Mouse (Mus musculus): ENCODE data around the gene Ift57. TPM values are rescaled to one million over a fixed set of nuclear protein-coding genes. Genes with fewer than 3 reads are reported as not detected.

The Ift57 gene
- total and polyA plus RNA-seq, 3 experiments = 17.4 to 52.3 (median 30.8) TPM

DNA sequence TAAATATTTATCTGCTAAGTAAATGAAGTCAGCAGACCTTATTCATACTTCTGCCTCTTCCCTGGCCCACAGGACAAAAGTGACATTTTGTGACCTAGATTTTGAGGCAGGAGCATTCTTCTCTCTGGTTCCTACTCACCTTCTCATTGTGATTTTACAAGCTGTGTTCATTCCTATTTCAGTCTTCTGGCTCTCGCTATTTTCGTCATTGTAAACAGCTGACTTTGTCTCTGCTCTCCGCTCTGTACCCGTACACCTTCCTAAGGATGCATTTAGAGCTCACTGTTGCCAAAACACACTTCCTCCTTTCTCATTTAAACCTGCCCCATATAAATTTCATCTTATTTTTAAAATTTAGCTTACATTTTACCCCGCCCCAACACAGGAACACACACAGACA, 26.4 kb downstream of the Ift57 start:
- TF ChIP-seq GATA1 (IDR thresholded peaks at IDR 0.05; ENCODE audit: borderline replicate concordance, low read length) = no peak
- no peak for TF ChIP-seq TAL1 (conservative IDR thresholded peaks at IDR 0.05; ENCODE audit: low read depth, low read length)
- TF ChIP-seq POLR2AphosphoS5 (IDR thresholded peaks at IDR 0.05; ENCODE audit: insufficient replicate concordance, low read depth, low read length) = no peak
- no peak for TF ChIP-seq GATA2 (IDR thresholded peaks at IDR 0.05; ENCODE audit: borderline replicate concordance, low read depth, low read length)
- TF ChIP-seq CTCF (IDR thresholded peaks at IDR 0.05; ENCODE audit: low read depth, low read length) = no peak
- DNase-seq (ENCODE audit: low spot score) = no peak
- H3K27me3 ChIP-seq (ENCODE audit: insufficient read depth, low read length) = no peaks in the 10 kb centered on the region
- no peaks in the 10 kb centered on the region for H3K9me3 ChIP-seq (replicated peaks)
- peaks cover 41% of the 10 kb centered on the region for H3K36me3 ChIP-seq (replicated peaks)
- H3K4me1 ChIP-seq (ENCODE audit: insufficient read depth, low read depth, low read length) = peaks cover 14% of the 10 kb centered on the region
- no peak for ATAC-seq (ENCODE audit: extremely low read depth, insufficient number of reproducible peaks, low FRiP score, poor library complexity, severe bottlenecking)
- H3K4me3 ChIP-seq (ENCODE audit: low read depth, low read length) = no peak overlapping the region

DNA sequence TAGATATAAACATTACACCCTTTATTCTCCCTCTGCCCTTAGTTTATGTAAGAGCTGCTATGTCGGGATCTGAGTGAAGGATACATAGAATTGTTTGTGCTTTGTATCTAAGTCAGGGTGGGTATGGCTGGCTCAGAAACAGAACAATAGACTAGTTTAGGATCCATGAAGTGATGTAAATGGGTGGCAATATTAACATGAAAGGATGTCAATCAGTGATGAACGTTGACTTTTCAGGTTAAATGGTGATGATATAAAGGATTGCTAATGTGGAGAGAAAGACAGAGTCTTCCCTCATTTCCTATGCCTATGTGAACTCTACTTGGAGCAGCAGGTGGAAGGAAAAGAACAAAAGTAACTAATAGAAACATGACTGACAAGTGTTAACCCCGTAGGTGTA, 27.2 kb downstream of the Ift57 start:
- peaks cover 36% of the 10 kb centered on the region for H3K36me3 ChIP-seq (replicated peaks)

DNA sequence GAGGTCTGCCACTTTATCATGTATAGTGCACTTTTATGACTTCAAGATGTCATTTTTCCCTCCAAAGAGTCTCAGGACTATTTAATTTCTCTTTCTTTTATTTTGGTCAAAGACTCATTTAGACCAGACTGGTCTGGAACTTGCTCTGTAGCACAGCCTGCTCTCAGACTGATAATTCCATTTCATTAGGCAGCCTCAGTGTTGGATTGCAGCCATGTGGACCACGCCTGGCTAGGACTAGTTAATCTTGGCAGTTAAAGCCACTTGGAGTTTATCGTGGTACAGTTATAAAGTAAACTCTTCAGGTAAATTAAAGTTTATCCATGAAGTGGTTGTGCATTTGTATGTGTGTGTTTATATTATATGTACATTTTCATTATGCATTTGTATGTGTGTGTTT, 27.7 kb downstream of the Ift57 start:
- H3K4me1 ChIP-seq (ENCODE audit: insufficient read depth, low read depth, low read length) = peaks cover 14% of the 10 kb centered on the region
- DNase-seq (ENCODE audit: low spot score) (no peak), ATAC-seq (ENCODE audit: extremely low read depth, insufficient number of reproducible peaks, low FRiP score, poor library complexity, severe bottlenecking) (no peak)
- no peak overlapping the region for H3K4me3 ChIP-seq (ENCODE audit: low read depth, low read length)
- H3K36me3 ChIP-seq (replicated peaks) = peaks cover 33% of the 10 kb centered on the region
- no peaks in the 10 kb centered on the region for H3K9me3 ChIP-seq (replicated peaks)
- no peaks in the 10 kb centered on the region for H3K27me3 ChIP-seq (ENCODE audit: insufficient read depth, low read length)
- no peak for TF ChIP-seq GATA1 (IDR thresholded peaks at IDR 0.05; ENCODE audit: borderline replicate concordance, low read length)
- no peak for TF ChIP-seq GATA2 (IDR thresholded peaks at IDR 0.05; ENCODE audit: borderline replicate concordance, low read depth, low read length)
- no peak for TF ChIP-seq CTCF (IDR thresholded peaks at IDR 0.05; ENCODE audit: low read depth, low read length)
- no peak for TF ChIP-seq POLR2AphosphoS5 (IDR thresholded peaks at IDR 0.05; ENCODE audit: insufficient replicate concordance, low read depth, low read length)
- no peak for TF ChIP-seq TAL1 (conservative IDR thresholded peaks at IDR 0.05; ENCODE audit: low read depth, low read length)

More for the DNA sequence above, 27.2 kb downstream of the Ift57 start:
- no peak for TF ChIP-seq TAL1 (conservative IDR thresholded peaks at IDR 0.05; ENCODE audit: low read depth, low read length)
- no peak for TF ChIP-seq GATA1 (IDR thresholded peaks at IDR 0.05; ENCODE audit: borderline replicate concordance, low read length)
- no peak for TF ChIP-seq POLR2AphosphoS5 (IDR thresholded peaks at IDR 0.05; ENCODE audit: insufficient replicate concordance, low read depth, low read length)
- no peak for TF ChIP-seq GATA2 (IDR thresholded peaks at IDR 0.05; ENCODE audit: borderline replicate concordance, low read depth, low read length)
- no peak for TF ChIP-seq CTCF (IDR thresholded peaks at IDR 0.05; ENCODE audit: low read depth, low read length)
- Histone ChIP-seq H3K4me3 (ENCODE audit: low read depth, low read length) (no peak overlapping the region), H3K9me3 (replicated peaks) (no peaks in the 10 kb centered on the region), H3K27me3 (ENCODE audit: insufficient read depth, low read length) (no peaks in the 10 kb centered on the region), H3K4me1 (ENCODE audit: insufficient read depth, low read depth, low read length) (peaks cover 14% of the 10 kb centered on the region)
- DNase-seq (ENCODE audit: low spot score) = no peak
- no peak for ATAC-seq (ENCODE audit: extremely low read depth, insufficient number of reproducible peaks, low FRiP score, poor library complexity, severe bottlenecking)

DNA sequence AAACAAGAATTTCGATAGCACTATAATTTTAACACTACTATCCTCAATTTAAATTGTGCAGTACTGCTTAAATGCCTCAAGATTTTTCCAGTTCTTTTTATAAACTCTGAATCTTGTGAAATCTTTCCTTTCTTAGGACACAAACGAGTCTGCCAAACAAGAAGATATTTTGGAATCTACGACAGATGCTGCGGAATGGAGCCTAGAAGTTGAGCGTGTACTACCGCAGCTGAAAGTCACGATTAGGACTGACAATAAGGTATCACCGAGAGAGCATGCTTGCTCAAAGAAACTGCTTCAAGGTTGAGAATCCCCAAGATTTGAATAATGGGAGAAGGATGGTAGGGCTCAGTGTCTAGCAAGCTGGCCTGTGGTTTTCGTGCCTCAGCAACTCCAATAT, 37.5 kb downstream of the Ift57 start:
- Histone ChIP-seq H3K4me1 (ENCODE audit: insufficient read depth, low read depth, low read length) (no peaks in the 10 kb centered on the region), H3K9me3 (replicated peaks) (no peaks in the 10 kb centered on the region; the same call in 1 of the 2 replicates), H3K27me3 (ENCODE audit: insufficient read depth, low read length) (no peaks in the 10 kb centered on the region), H3K36me3 (replicated peaks) (peaks cover 44% of the 10 kb centered on the region), H3K4me3 (ENCODE audit: low read depth, low read length) (no peak overlapping the region)
- DNase-seq (ENCODE audit: low spot score) = no peak
- ATAC-seq (ENCODE audit: extremely low read depth, insufficient number of reproducible peaks, low FRiP score, poor library complexity, severe bottlenecking) = no peak
- TF ChIP-seq TAL1 (conservative IDR thresholded peaks at IDR 0.05; ENCODE audit: low read depth, low read length) (no peak), GATA2 (IDR thresholded peaks at IDR 0.05; ENCODE audit: borderline replicate concordance, low read depth, low read length) (no peak), CTCF (IDR thresholded peaks at IDR 0.05; ENCODE audit: low read depth, low read length) (no peak), GATA1 (IDR thresholded peaks at IDR 0.05; ENCODE audit: borderline replicate concordance, low read length) (no peak), POLR2AphosphoS5 (IDR thresholded peaks at IDR 0.05; ENCODE audit: insufficient replicate concordance, low read depth, low read length) (no peak)

DNA sequence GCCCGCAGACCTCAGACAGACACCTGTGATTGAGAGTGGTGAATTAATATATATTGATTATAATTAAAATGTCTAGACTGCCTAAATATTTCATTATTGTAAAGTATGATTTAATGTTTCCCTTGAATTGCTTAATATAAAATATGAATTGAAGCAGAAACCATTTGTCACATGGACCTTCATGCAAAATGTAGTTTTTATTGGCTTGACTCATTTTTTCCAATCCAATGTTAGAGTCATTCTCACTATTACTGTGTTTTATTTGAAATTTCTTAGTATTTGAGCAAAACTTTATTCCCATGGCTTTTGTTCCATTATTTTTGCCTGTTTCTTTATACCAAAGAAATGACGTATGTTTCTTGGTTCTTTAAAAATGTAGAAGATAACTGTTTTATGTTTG, 48.3 kb downstream of the Ift57 start:
- no peak for DNase-seq (ENCODE audit: low spot score)
- Histone ChIP-seq H3K27me3 (ENCODE audit: insufficient read depth, low read length) (no peaks in the 10 kb centered on the region), H3K4me3 (ENCODE audit: low read depth, low read length) (no peak overlapping the region), H3K9me3 (replicated peaks) (no peaks in the 10 kb centered on the region), H3K4me1 (ENCODE audit: insufficient read depth, low read depth, low read length) (peaks cover 6% of the 10 kb centered on the region), H3K36me3 (replicated peaks) (peaks cover 51% of the 10 kb centered on the region)
- TF ChIP-seq GATA1 (IDR thresholded peaks at IDR 0.05; ENCODE audit: borderline replicate concordance, low read length) (no peak), CTCF (IDR thresholded peaks at IDR 0.05; ENCODE audit: low read depth, low read length) (no peak), TAL1 (conservative IDR thresholded peaks at IDR 0.05; ENCODE audit: low read depth, low read length) (no peak), GATA2 (IDR thresholded peaks at IDR 0.05; ENCODE audit: borderline replicate concordance, low read depth, low read length) (no peak), POLR2AphosphoS5 (IDR thresholded peaks at IDR 0.05; ENCODE audit: insufficient replicate concordance, low read depth, low read length) (no peak)
- ATAC-seq (ENCODE audit: extremely low read depth, insufficient number of reproducible peaks, low FRiP score, poor library complexity, severe bottlenecking) = no peak

GRCm38 (mm10) chr16:49752906-49753305, 53.9 kb downstream of the Ift57 start:
- Histone ChIP-seq H3K27me3 (ENCODE audit: insufficient read depth, low read length) (no peaks in the 10 kb centered on the region), H3K36me3 (replicated peaks) (peaks cover 46% of the 10 kb centered on the region), H3K4me3 (ENCODE audit: low read depth, low read length) (no peak overlapping the region), H3K9me3 (replicated peaks) (no peaks in the 10 kb centered on the region), H3K4me1 (ENCODE audit: insufficient read depth, low read depth, low read length) (peaks cover 15% of the 10 kb centered on the region)
- no peak for TF ChIP-seq TAL1 (conservative IDR thresholded peaks at IDR 0.05; ENCODE audit: low read depth, low read length)
- no peak for TF ChIP-seq POLR2AphosphoS5 (IDR thresholded peaks at IDR 0.05; ENCODE audit: insufficient replicate concordance, low read depth, low read length)
- ATAC-seq (ENCODE audit: extremely low read depth, insufficient number of reproducible peaks, low FRiP score, poor library complexity, severe bottlenecking) = no peak
- no peak for DNase-seq (ENCODE audit: low spot score)
